Mouse (Mus musculus) forebrain, embryonic 12.5 days (tissue): ENCODE measurements at regions not wholly inside any gene's neighbourhood (a gene's known extent, or its start where the extent isn't known, plus 50 kb on each side); places are given as distances from the start of the nearest gene placed in this dataset.

Experiments used
- ATAC-seq: fragments of 200-750 bp; cut with Nextera tagmentation; 2 replicates; pipeline ENCODE4 v1.8.0; 2017; ENCODE audit warnings: moderate TSS enrichment; ENCODE audit not compliant: low FRiP score
- H3K27ac ChIP-seq: fragments of 300-500 bp; sonication (generic); 2 replicates; pipeline ENCODE4 v1.5.1; 2016; ENCODE audit warnings: mild to moderate bottlenecking
- H3K27me3 ChIP-seq: fragments of 300-500 bp; sonication (generic); 2 replicates; pipeline ENCODE4 v1.6.1; 2016; ENCODE audit warnings: mild to moderate bottlenecking
- H3K36me3 ChIP-seq: fragments of 300-500 bp; sonication (generic); replicated peaks from 2 replicates; pipeline ENCODE4 v1.6.1; 2016; ENCODE audit warnings: mild to moderate bottlenecking
- H3K4me1 ChIP-seq: fragments of 300-500 bp; sonication (generic); 2 replicates; pipeline ENCODE4 v1.6.1; 2016
- H3K4me2 ChIP-seq: fragments of 300-500 bp; sonication (generic); 2 replicates; pipeline ENCODE4 v1.6.1; 2016; ENCODE audit warnings: mild to moderate bottlenecking, moderate library complexity
- H3K4me3 ChIP-seq: fragments of 300-500 bp; sonication (generic); replicated peaks from 2 replicates; pipeline ENCODE4 v1.5.1; 2016; ENCODE audit warnings: mild to moderate bottlenecking
- H3K9ac ChIP-seq: fragments of 300-500 bp; sonication (generic); 2 replicates; pipeline ENCODE4 v1.6.1; 2016; ENCODE audit warnings: mild to moderate bottlenecking
- H3K9me3 ChIP-seq: fragments of 300-500 bp; sonication (generic); 2 replicates; pipeline ENCODE4 v1.6.1; 2016
- WGBS: fragments of 180-500 bp; shearing (Covaris S2); methylation state at CpG from one replicate; pipeline ENCODE4 v1.1.7; 2016; 5-methylcytosine and 5-hydroxymethylcytosine counted together

GRCm38 (mm10) chr17:16101548-16101947 lies 270.7 kb upstream of the Rgmb start:
- no peak overlapping the region for H3K4me2 ChIP-seq
- H3K4me3 ChIP-seq, result no peak overlapping the region

GRCm38 (mm10) chr17:16092952-16093351 lies 262.1 kb upstream of the Rgmb start:
- H3K27ac ChIP-seq, result no peak overlapping the region
- no peaks in the 10 kb centered on the region for H3K9me3 ChIP-seq
- no peak for ATAC-seq
- no peaks in the 10 kb centered on the region for H3K27me3 ChIP-seq
- no peak overlapping the region for H3K4me3 ChIP-seq
- no peak overlapping the region for H3K9ac ChIP-seq
- no peak overlapping the region for H3K4me2 ChIP-seq
- H3K36me3 ChIP-seq, result no peaks in the 10 kb centered on the region
- H3K4me1 ChIP-seq, result peaks cover 3% of the 10 kb centered on the region; the same call in 1 of the 2 replicates
- WGBS, result 87% methylated on average over 4 of the region's 4 CpGs

More at GRCm38 (mm10) chr17:16101548-16101947, 270.7 kb upstream of the Rgmb start:
- no peak for ATAC-seq
- Histone ChIP-seq H3K27me3 (no peaks in the 10 kb centered on the region), H3K4me1 (no peaks in the 10 kb centered on the region), H3K9me3 (no peaks in the 10 kb centered on the region), H3K9ac (no peak overlapping the region), H3K27ac (no peak overlapping the region), H3K36me3 (no peaks in the 10 kb centered on the region)
- WGBS, result 83% methylated on average over 2 of the region's 2 CpGs

GRCm38 (mm10) chr17:16089619-16090280 lies 258.9 kb upstream of the Rgmb start:
- Histone ChIP-seq H3K4me1 (peaks cover 3% of the 10 kb centered on the region; the same call in 1 of the 2 replicates), H3K4me2 (no peak overlapping the region), H3K27me3 (no peaks in the 10 kb centered on the region), H3K9ac (no peak overlapping the region), H3K36me3 (no peaks in the 10 kb centered on the region), H3K27ac (peak overlapping the region; percentile 68), H3K9me3 (no peaks in the 10 kb centered on the region), H3K4me3 (no peak overlapping the region)
- WGBS, result 53% methylated on average over 8 of the region's 8 CpGs
- ATAC-seq, result peak; percentile 68; the same call in 1 of the 2 replicates

- ATAC-seq, result peak; percentile 97
- Histone ChIP-seq H3K27me3 (no peaks in the 10 kb centered on the region), H3K9me3 (no peaks in the 10 kb centered on the region), H3K36me3 (no peaks in the 10 kb centered on the region), H3K27ac (peak overlapping the region; percentile 68), H3K4me1 (peaks cover 3% of the 10 kb centered on the region; the same call in 1 of the 2 replicates), H3K4me3 (no peak overlapping the region), H3K9ac (no peak overlapping the region), H3K4me2 (peak overlapping the region; percentile 17; the same call in 1 of the 2 replicates)
- WGBS, result 22% methylated on average over 5 of the region's 5 CpGs
These were observed 258.2 kb upstream of the Rgmb start for GRCm38 (mm10) chr17:16088879-16089618.

GRCm38 (mm10) chr17:16087046-16087445 lies 256.2 kb upstream of the Rgmb start:
- no peak overlapping the region for H3K4me2 ChIP-seq
- H3K4me3 ChIP-seq, result no peak overlapping the region
- H3K27me3 ChIP-seq, result no peaks in the 10 kb centered on the region
- H3K9me3 ChIP-seq, result no peaks in the 10 kb centered on the region
- H3K9ac ChIP-seq, result no peak overlapping the region
- peaks cover 3% of the 10 kb centered on the region; the same call in 1 of the 2 replicates for H3K4me1 ChIP-seq
- H3K36me3 ChIP-seq, result no peaks in the 10 kb centered on the region
- no peak for ATAC-seq
- H3K27ac ChIP-seq, result no peak overlapping the region
- WGBS, result 81% methylated on average over 2 of the region's 2 CpGs

GRCm38 (mm10) chr17:16082842-16083241 lies 252.0 kb upstream of the Rgmb start:
- Histone ChIP-seq H3K9ac (no peak overlapping the region), H3K27me3 (no peaks in the 10 kb centered on the region), H3K4me3 (no peak overlapping the region), H3K36me3 (no peaks in the 10 kb centered on the region), H3K4me1 (no peaks in the 10 kb centered on the region), H3K27ac (no peak overlapping the region), H3K4me2 (no peak overlapping the region), H3K9me3 (no peaks in the 10 kb centered on the region)
- no peak; the same call in 1 of the 2 replicates for ATAC-seq
- 75% methylated on average over 3 of the region's 3 CpGs for WGBS

GRCm38 (mm10) chr17:16078549-16078948 lies 247.7 kb upstream of the Rgmb start:
- Histone ChIP-seq H3K4me1 (no peaks in the 10 kb centered on the region), H3K4me2 (no peak overlapping the region), H3K9ac (no peak overlapping the region), H3K4me3 (no peak overlapping the region), H3K36me3 (no peaks in the 10 kb centered on the region), H3K27me3 (no peaks in the 10 kb centered on the region), H3K9me3 (no peaks in the 10 kb centered on the region), H3K27ac (no peak overlapping the region)
- no peak for ATAC-seq
- WGBS, result 75% methylated on average over 3 of the region's 3 CpGs

- Histone ChIP-seq H3K4me3 (no peak overlapping the region), H3K9ac (no peak overlapping the region), H3K36me3 (no peaks in the 10 kb centered on the region), H3K9me3 (no peaks in the 10 kb centered on the region), H3K27ac (no peak overlapping the region), H3K27me3 (no peaks in the 10 kb centered on the region), H3K4me1 (no peaks in the 10 kb centered on the region), H3K4me2 (no peak overlapping the region)
- ATAC-seq, result no peak
- 47% methylated on average over 1 of the region's 1 CpGs for WGBS
These were observed 238.5 kb upstream of the Rgmb start for GRCm38 (mm10) chr17:16069334-16069733.

- 94% methylated on average over 2 of the region's 2 CpGs for WGBS
- Histone ChIP-seq H3K27ac (no peak overlapping the region), H3K4me1 (no peaks in the 10 kb centered on the region), H3K4me2 (no peak overlapping the region), H3K27me3 (no peaks in the 10 kb centered on the region), H3K9me3 (no peaks in the 10 kb centered on the region), H3K36me3 (no peaks in the 10 kb centered on the region), H3K4me3 (no peak overlapping the region), H3K9ac (no peak overlapping the region)
- ATAC-seq, result no peak
These were observed 237.0 kb upstream of the Rgmb start for GRCm38 (mm10) chr17:16067858-16068257.

GRCm38 (mm10) chr17:16054481-16054880 lies 223.6 kb upstream of the Rgmb start:
- Histone ChIP-seq H3K4me1 (no peaks in the 10 kb centered on the region), H3K4me3 (no peak overlapping the region), H3K9ac (no peak overlapping the region), H3K4me2 (no peak overlapping the region), H3K27me3 (no peaks in the 10 kb centered on the region), H3K9me3 (no peaks in the 10 kb centered on the region), H3K36me3 (no peaks in the 10 kb centered on the region), H3K27ac (no peak overlapping the region)
- 59% methylated on average over 3 of the region's 3 CpGs for WGBS
- ATAC-seq, result no peak

GRCm38 (mm10) chr17:16051713-16052112 lies 220.9 kb upstream of the Rgmb start:
- Histone ChIP-seq H3K36me3 (no peaks in the 10 kb centered on the region), H3K9me3 (no peaks in the 10 kb centered on the region), H3K27ac (no peak overlapping the region), H3K4me2 (no peak overlapping the region), H3K27me3 (no peaks in the 10 kb centered on the region), H3K4me3 (no peak overlapping the region), H3K4me1 (no peaks in the 10 kb centered on the region), H3K9ac (no peak overlapping the region)
- 75% methylated on average over 5 of the region's 5 CpGs for WGBS
- no peak for ATAC-seq

GRCm38 (mm10) chr17:16041542-16042251 lies 210.9 kb upstream of the Rgmb start:
- Histone ChIP-seq H3K36me3 (no peaks in the 10 kb centered on the region), H3K27me3 (no peaks in the 10 kb centered on the region), H3K9me3 (no peaks in the 10 kb centered on the region), H3K4me2 (no peak overlapping the region), H3K4me3 (no peak overlapping the region), H3K4me1 (no peaks in the 10 kb centered on the region), H3K9ac (no peak overlapping the region), H3K27ac (no peak overlapping the region)
- ATAC-seq, result no peak
- 42% methylated on average over 5 of the region's 5 CpGs for WGBS
